Mouse (Mus musculus) adipose tissue, adult 10 weeks (tissue): ENCODE measurements around the gene Slc30a10. TPM values are rescaled to one million over a fixed set of nuclear protein-coding genes. Genes with fewer than 3 reads are reported as not detected.

Experiments used
- polyA plus RNA-seq: library from polyadenylated mRNA; stranded (reverse); fragments of 350-450 nt; fragmentation: Illumina TruSeq; extraction: RNeasy Lipid Tissue Mini Kit (QIAGEN cat#74804); gene quantifications from one replicate; pipeline ENCODE4 v1.2.3, GENCODE M21; 2014; ENCODE audit warnings: low read depth, low replicate concordance

The Slc30a10 gene
- not detected for polyA plus RNA-seq

DNA sequence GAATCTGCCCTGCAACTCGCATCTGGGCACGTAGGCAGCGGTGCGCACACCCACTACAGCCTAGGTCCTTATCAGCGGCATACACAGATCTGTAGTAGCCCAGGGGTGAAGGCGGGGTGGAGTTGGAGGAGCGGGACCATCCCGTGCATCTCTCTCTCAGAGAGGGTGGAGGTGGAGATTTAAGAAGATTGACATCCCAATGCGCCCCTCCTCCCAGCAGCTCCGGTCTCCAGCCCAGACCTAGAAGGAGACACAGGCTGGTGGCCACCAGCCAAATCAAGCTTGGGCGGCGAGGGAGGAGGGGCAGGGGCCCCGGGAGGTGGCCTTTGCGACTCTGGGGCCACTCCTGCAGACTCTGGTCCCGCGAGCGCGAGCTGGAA is at the start of gene Slc30a10:
TSS of gene Slc30a10 (plus strand) at position 274 of the 380 bp plus-strand sequence.

Other genes starting within 250 kb of the Slc30a10 start
- 35.0 TPM for gene Iars2, start 125.5 kb upstream of the Slc30a10 start, polyA plus RNA-seq
- gene Bpnt1, start 122.7 kb upstream of the Slc30a10 start, polyA plus RNA-seq: 55.1 TPM
- 48.6 TPM for gene Eprs, start 91.8 kb upstream of the Slc30a10 start, polyA plus RNA-seq